Mouse (Mus musculus) megakaryocyte-erythroid progenitor cell, adult 5-6 weeks (primary cell): ENCODE data around the gene Capn2. TPM values are rescaled to one million over a fixed set of nuclear protein-coding genes. Genes with fewer than 3 reads are reported as not detected.

Experiments used
- ATAC-seq: replicated peaks from 2 replicates; pipeline ENCODE4 v1.8.0; 2016; ENCODE audit warnings: mild to moderate bottlenecking, inconsistent platforms; ENCODE audit not compliant: severe bottlenecking, poor library complexity, low FRiP score, low TSS enrichment
- total RNA-seq, 2 experiments: library from RNA; stranded (forward) in 1 of 2; stranded (reverse) in 1 of 2; fragments of 200-1000, 215-1000 nt in 1 of 2; fragments of >200 nt in 1 of 2; fragmentation: Nextera tagmentation in 1 of 2; gene quantifications; 2 replicates each; pipeline ENCODE4 v1.2.3; 2014 to 2017

Capn2 gene
- total RNA-seq, 2 experiments from 2014 or later = 2.4 to 7.2 TPM

DNA sequence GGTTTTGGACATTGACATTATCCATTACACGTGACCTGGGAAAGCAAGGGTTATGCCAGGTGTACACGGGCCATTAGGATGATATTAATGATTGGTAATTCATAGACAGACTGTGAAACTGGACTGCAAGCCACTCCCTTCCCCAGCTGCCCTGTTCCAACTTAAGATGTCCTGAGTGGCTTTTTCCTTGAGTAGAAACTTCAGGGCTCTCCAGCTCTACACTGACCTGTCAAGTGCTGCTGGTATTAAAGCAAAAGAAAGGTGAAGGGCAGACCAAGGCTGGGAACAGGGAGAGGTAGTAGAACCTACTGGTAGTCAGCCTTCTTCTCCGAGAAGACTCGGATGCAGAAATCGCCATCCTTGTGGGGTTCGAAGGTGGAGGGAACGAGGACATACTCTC is 36.3 kb downstream of the Capn2 start:
- ATAC-seq = no peak

DNA sequence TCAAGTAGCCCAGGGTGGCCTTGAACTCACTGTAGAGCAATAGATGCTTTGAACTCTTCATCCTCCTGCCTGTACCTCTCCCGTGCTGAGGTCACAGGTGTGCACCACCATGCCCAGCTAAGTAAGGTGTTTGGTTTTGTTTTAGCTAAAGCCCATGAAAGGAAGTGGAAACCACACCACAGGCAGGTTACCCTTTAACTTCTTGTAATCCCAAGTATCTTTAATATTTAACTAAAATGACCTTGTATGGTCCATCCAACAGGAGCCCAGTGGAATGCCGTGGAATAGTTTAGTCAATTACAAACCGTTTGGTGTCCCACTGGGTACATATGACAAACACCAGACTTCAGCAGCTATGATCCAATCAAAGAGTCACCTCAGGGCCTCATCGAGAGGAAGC is 38.5 kb downstream of the Capn2 start:
- no peak for ATAC-seq

DNA sequence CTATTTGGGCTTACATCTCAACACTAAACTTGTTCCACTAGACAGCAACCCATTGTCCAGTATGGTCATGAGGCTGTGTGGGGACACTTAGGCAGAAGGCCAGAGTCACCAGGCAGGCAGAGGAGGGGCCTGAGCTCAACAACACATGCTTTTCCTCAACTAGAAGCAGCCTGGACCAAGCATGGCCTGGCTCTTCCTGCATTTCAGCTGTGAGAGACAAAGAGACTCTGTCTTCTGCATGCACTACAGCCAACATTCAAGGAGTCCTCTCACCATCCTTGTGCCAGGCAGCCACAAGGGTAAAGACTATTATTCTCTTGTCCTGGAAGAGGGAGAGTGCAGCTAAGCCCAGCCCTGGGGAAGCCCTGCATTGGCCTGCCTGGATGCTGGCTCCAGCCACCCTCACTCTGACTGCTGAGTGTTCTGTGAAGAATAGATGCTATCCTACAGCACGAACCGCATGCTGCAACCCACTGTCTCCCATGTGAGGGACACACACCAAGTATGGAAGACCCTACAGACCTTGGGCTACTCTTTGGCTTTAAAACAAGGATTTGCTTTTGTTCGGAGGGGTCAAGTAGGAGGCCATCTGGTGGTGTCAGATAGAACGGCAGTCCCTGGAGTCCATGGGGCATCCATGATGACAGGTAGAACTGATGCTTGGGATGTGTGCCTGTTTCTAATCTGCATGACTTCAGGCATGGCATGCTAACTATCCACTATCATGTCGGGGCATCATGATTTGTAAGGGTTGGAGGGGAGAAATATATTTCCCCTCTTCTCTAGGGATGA is 42.2 kb downstream of the Capn2 start:
- peak; percentile 40; the same call in 1 of the 2 replicates for ATAC-seq

DNA sequence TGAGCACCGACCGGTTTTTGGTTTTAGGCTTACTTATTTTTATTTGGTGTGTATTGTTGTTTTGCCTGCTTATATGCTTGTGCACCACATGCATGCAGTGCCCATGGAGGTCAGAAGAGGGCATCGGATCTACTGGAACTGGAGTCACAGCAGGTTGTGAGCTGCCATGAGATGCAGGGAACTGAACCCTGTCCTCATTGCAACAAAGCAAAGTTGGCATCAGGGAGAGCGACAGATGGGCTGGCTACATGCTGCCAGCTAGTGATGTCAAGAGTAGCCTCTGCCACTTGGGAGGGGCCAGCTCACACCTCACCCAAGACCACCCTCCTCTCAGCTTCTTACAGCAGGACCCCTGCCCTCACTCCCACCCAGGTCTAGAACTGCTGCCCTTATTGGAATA is 51.4 kb downstream of the Capn2 start:
- ATAC-seq = 0 out of 2 replicates have a peak, but pooled peaks have one; percentile 22

DNA sequence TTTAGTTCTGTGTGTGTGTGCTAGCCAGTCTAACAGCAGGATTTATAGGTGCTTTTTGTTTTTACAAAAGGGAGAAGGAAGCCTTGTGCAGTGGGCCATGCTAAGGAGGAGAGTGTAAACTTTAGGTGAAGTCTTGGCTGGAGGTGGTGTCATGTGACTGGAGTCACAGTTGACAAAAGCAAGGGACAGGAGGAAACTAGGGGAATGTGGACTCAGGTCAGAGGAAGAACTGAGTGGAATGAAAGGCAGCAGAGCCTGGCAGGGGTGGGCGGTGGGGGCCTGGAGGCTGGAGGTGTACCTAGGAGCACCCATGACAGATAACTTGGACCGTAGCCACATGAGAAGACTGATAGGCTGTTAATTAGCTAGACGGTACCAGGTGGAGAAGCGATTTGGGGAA is 52.1 kb downstream of the Capn2 start:
- no peak for ATAC-seq

DNA sequence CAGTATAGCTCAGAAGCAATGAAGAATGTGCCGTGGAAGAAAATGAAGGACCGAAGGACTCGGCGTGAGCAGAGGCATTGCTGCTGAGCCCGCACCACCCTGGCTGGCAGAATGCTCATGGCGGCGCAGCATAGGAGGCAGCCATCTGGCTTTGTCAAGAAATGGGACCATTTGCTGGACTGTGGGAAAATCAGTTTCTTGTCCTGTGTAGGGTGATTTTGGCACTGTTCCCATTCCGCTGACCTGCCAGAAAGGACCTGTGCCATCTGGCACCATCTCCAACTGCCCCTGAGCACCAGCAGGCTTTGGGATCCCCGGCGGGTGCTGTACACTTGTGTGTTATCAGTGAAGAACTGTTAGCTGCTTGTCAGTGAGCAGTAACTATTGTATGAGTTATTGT is 55.6 kb downstream of the Capn2 start:
- no peak for ATAC-seq

DNA sequence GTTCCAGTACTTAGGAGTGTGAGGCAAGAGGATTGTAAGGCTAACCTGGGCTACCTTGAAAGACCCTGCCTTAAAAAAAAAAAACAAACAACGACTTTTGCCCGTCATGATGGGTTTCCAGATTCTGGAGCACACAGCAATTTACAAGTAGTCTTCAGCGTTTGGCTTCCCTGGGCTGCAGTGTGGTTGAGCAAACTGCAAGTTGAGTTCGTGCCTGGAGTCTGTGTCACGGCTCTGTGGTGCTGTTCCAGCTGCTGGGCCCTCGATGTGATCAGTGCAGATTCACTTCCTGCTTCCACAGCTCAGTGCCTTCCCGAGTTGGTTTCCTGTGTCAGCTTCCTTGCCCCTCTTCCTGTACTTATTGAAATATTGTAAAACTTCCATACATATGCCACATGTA is 56.1 kb downstream of the Capn2 start:
- no peak for ATAC-seq

DNA sequence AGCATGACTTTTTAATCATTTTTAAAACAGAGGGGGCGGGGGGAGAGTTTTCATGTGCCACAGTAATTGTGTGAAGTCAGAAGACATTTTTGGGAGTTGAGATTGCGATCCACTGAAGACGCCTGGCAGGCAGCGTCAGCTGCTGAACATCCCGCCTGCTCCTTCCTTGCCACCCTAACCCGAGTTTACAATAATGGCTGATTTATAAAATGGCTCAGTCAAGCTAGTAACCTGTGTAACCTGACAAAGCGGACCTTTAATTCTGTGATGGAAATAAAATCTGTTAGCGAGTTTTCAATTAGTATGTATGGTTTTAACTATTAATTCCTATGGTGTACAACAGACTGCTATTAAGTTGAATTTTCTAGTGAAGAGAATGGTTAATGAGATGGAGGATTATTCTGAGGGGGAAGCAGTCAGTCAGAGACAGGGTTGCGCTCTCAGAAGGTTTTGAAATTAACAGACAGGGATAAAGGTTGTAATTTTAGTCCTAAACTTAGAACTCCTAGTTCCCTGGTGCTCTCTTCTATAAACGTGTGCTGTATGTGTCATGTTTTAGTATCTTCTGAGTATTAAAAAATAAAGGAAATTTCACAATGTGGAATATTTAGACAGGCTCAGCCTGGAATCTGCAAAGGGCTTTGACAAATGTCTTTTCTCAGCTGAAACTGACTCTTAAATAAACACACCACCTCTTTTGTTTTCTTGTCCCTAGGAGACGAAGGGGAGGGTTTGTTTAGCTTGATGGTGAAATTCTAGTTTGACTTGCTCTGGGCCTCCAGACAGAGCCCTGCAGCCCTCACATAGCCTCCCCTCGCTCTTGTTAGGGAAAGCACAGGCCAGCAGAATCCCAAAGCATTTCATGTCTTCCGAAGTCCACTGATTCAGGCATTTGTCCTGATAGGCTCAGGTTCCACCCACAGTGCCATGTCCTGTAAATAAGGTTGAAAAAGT is 56.8 kb downstream of the Capn2 start:
- no peak for ATAC-seq

DNA sequence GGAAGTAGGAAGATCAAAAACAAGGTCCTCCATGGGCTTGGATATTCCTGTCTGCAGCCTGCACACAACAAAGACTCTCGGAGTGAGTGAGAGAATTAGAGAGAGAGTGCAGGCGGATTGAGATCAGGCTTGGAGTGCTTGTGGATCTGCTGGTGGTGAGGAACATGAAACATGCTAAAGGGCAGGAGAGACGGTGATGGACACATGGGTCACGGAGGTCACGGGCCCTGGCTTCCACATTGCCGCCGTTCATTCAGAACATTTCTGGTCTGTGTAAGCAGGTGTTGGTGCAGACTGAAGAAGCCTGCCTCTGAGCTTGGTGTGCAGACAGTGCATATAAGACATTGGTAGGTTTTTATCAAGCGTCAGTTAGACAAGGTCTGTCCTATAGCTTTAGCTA is 58.0 kb downstream of the Capn2 start:
- no peak for ATAC-seq

DNA sequence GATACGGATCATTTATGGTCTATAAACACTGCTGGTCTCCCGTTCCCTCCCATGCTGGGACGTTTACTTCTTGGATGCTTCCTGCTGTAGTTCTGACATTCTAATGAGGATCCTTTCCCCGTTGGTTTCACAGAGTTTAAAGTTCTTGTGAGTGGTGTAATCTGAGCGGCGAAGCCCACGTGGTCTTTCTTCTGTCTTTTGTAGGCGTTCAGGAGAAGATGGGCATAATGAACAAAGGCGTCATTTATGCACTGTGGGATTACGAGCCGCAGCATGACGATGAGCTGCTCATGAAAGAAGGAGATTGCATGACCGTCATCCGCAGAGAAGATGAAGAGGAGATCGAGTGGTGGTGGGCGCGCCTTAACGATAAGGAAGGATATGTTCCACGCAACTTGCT is 58.9 kb downstream of the Capn2 start:
- no peak for ATAC-seq

DNA sequence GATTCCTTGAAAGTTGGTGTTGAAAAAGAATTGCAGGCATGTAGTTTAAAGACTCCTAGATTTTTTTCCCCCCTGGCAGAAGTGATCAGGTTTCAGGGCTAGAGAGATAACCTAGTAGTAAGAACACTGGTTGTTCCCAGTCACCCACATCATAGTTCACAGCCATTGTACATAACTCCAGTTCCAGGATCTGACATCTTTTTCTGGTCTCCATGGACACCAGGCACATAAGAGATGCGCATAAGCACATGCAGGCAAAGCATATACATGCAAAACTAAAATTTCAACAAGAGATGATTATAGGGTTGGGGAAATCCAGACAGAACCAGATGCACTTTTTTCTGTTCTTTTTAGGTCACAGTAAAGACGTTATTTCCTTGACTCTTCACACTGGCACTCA is 62.3 kb downstream of the Capn2 start:
- no peak for ATAC-seq

DNA sequence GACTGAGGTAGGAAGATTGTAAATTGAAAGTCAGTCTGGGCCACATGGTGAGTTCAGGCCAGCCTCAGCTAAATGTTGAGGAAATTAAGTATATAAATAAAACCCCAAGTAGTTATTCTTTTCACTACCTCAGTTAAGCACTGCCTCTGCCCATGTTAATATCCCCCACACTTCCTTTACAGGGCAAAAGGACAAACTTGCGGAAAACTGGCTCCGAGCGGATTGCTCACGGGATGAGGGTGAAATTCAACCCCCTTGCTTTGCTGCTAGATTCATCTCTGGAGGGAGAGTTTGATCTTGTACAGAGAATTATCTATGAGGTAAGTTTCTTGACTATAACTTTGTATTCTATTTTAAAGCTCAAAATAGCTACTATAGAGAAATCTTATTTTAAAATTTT is 64.9 kb downstream of the Capn2 start:
- no peak for ATAC-seq

DNA sequence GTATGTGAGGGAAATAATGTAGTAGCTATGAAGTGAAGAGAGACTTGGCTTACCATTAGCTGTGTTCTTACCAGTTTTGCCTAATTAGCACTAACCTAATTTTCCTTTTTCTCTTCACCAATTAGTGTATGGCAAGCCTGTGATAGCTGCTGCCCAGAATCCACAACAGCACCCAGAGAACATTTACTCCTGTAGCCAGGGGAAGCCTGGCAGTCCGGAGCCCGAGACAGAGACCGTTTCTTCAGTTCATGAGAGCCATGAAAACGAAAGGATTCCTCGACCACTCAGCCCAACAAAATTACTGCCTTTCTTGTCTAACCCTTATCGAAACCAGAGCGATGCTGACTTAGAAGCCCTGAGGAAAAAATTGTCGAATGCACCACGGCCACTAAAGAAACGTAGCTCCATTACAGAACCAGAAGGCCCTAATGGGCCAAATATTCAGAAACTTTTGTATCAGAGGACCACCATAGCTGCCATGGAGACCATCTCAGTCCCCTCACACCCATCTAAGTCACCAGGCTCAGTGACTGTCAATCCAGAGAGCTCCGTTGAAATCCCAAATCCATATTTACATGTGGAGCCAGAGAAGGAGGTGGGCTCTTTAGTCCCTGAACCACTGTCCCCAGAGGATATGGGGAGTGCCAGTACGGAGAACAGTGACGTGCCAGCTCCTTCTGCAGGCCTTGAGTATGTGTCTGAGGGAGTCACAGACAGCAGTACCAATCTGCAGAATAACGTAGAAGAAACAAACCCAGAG is 69.0 kb downstream of the Capn2 start:
- no peak for ATAC-seq

DNA sequence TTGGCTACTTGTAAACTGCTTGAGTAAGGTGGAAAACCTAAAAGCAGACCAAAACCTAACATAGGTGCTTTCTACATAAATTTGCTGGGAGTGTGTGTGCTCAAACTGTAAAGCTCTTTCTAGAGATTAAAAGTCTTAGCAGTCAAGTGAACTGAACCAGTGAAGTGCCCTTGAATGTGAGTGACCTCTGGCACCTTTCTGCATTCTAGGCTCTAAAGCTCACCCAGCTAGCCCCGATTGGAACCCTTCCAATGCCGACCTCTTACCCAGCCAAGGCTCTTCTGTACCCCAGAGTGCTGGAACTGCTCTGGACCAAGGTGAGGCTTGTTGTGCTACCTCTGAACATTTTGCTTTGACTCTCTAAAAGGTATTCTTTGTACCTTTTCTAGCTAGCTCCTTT is 73.3 kb downstream of the Capn2 start:
- no peak for ATAC-seq

DNA sequence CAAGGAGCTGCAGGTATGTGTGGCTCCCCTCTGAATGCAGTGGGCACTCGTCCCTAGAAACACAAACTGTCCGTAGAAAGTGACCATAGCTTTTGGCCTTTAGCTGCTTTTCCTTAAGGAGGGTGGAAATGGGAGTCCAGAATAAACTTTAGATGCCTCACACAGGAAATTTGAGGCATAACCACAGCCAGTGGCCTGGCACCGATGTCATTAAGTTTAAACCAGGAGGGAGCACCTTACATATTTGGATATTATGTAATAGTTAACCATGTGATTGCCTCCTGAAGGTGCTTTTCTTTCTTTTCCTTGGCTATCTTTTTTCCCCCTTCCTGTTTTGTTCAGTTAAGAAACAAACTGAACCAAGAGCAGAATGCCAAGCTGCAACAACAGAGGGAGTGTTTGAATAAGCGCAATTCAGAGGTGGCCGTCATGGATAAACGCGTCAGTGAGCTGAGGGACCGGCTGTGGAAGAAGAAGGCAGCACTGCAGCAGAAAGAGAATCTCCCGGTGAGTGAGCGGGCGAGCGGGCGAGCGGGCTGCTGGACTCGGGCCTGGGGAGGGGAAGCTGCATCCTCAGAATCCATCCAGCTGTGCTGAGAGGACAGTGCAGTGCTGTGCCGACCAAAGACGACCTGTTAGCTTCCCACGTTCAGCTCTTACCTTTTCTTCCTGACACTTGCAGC is 75.5 kb downstream of the Capn2 start:
- ATAC-seq = no peak

DNA sequence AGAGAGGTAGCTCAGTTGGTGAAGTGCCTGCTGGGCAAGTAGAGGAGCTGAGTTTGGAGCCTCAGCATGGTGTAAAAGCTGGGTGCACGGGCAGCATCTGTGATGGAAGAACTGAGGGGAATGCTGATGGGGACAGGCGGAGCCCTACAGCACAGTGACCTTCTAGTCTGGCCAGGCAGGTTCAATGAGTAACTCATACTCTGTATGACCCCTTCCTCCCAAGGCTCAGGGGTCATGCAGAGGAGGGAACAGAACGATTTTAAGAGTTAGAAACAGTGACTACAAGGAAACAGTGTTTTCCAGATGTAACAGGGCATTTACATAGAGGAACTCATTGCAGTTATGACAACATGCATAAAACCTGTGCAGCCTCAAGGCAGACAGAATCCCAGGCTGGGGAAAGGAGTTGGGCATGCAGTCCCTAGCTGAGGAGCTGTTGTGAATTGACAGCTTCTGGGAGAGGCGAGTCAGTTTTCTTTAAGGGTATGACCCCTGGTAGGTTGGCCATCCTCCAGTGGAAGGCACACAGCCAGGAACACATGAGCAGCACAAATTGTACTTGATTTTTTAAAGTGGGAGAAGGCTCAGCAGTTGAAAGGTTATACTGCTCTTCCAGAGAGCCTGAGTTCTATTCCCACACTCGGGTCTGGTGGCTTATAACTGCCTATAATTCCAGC is 77.7 kb downstream of the Capn2 start:
- ATAC-seq = no peak

DNA sequence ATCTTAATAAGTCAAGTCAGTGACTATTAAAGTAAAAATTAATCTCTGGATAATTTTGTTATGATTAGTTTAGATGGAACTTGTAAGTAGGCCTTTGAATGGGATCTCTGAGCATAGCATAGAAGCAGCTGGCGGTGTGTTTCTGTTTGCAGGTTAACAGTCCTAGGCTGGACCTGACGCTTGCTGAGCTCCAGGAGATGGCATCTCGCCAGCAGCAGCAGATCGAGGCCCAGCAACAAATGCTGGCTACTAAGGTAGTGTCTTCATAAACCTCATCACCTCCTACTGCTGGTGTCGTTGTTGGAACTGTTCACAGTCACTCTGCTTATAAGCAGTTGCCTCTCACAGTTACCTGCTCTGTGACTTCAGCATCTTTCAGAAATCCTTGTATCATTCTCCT is 80.7 kb downstream of the Capn2 start:
- no peak for ATAC-seq

DNA sequence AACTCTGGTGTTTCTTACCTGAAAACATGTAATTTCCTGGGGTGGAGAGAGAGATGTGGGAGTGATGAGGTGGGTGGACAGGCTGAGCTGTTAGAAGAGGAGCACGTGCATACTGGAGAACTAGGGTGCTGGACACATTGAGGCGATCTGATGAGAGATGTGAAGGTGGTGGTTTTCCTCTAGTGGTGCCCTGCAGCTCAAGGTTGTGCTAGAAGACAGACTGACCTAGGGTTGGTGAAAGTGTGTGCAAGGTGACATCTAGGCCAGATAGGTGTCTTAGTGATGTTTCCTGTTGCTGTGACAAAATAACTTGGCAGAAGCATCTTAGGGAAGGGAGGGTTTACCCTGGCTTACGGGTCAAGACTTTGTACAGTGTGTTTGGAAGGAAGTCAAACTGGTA is 85.3 kb downstream of the Capn2 start:
- no peak for ATAC-seq

DNA sequence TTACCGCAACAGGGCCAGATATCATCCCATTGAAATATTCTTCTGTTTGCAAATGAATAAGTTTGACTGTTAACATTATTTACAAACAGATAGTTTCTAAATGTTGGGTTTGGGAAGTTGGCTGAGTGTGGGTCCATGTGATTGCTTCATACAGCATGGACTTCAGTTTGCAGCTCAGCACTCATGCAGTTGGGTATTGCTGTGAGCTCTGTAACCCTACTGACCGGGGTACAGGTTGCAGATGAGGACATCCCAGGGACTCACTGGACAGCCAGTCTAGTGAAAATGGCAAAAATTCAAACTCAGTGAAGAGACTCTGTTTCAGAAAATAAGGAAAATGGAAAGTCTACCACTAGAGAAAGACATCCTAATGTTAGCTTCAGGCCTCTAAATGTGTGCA is 86.7 kb downstream of the Capn2 start:
- ATAC-seq = no peak
